In the genomic region with DNA sequence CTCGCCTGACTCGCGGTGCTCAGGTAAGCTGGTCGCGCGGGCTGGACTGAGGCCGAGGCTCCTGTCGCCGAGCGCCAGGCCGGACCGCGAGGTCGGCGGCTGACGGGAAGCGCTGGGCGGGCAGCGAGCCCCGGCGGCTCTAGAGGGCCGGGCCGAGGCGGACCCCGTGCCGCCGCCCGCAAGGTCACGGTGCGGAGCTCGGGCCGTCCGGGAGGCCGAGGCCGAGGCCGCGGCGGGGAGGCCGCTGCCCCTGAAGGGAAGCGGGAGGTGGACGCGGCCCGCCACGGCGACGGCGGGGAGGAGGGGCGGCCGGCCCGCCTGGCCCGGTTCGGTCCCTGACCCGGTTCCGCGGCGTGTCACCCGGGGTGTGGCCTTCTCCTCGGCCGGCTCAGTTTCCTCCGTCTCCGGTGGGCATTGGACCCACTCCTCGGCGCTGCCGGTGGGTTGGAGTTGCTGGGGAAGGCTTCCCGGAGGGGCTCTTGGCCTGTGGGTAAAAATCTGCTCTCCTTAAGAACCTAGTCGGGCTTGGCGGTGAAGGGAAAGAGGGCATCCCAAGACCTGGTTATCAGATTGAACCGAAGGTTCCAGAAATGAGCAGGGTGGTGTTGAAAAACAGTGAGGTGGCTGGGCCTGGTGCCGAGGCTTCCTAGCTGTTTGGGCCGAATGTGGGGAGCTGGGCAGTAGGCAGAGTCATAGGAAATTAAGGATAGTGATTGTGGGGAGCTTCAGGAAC, we compare ENCODE assay signal across 8 mouse cellular contexts. TPM values are rescaled to one million over a fixed set of nuclear protein-coding genes. Genes with fewer than 3 reads are reported as not detected.
DNase-seq lines count a peak whose midpoint lies in the region; ATAC-seq and TF ChIP-seq lines count a peak whose summit lies in the region.

No protein-coding gene starts in this region.

- H3K9me3 ChIP-seq in embryonic facial prominence, embryonic 11.5 days (replicated peaks; ENCODE audit: control insufficient read depth, low read length): no peaks in the 10 kb centered on the region
- no peaks in the 10 kb centered on the region for H3K9me3 ChIP-seq in heart, embryonic 15.5 days (replicated peaks)
- no peaks in the 10 kb centered on the region for H3K9me3 ChIP-seq in limb, embryonic 12.5 days
- H3K9me3 ChIP-seq in midbrain, postnatal 0 days (ENCODE audit: low read length): no peaks in the 10 kb centered on the region

- under 1% methylated on average over 50 of the region's 70 CpGs for WGBS in embryonic facial prominence, embryonic 11.5 days
- under 1% methylated on average over 70 of the region's 70 CpGs for WGBS in heart, embryonic 15.5 days
- under 1% methylated on average over 64 of the region's 70 CpGs for WGBS in limb, embryonic 12.5 days
- under 1% methylated on average over 38 of the region's 70 CpGs for WGBS in midbrain, postnatal 0 days

- no peak for TF ChIP-seq CTCF in midbrain, postnatal 0 days (IDR thresholded peaks at IDR 0.05)

- H3K9ac ChIP-seq in embryonic facial prominence, embryonic 11.5 days (replicated peaks; ENCODE audit: low read length): peak overlapping the region; percentile 80
- peak overlapping the region; percentile 99 for H3K9ac ChIP-seq in heart, embryonic 15.5 days
- peak overlapping the region; percentile 96 for H3K9ac ChIP-seq in limb, embryonic 12.5 days (replicated peaks)
- peak overlapping the region; percentile 92 for H3K9ac ChIP-seq in midbrain, postnatal 0 days (replicated peaks; ENCODE audit: low read length, poor library complexity, severe bottlenecking)

- H3K36me3 ChIP-seq in embryonic facial prominence, embryonic 11.5 days (replicated peaks; ENCODE audit: control insufficient read depth, insufficient read depth, low read depth, low read length): no peaks in the 10 kb centered on the region
- H3K36me3 ChIP-seq in heart, embryonic 15.5 days: no peaks in the 10 kb centered on the region
- H3K36me3 ChIP-seq in limb, embryonic 12.5 days: 0 out of 2 replicates have a peak, but pooled peaks cover 5% of the 10 kb centered on the region
- H3K36me3 ChIP-seq in midbrain, postnatal 0 days (ENCODE audit: insufficient read depth, low read length): peaks cover 2% of the 10 kb centered on the region; the same call in 1 of the 2 replicates

- peak overlapping the region; percentile 93 for H3K4me3 ChIP-seq in embryonic facial prominence, embryonic 11.5 days (ENCODE audit: low read depth, low read length)
- peak overlapping the region; percentile 95 for H3K4me3 ChIP-seq in heart, embryonic 15.5 days
- H3K4me3 ChIP-seq in limb, embryonic 12.5 days (replicated peaks): peak overlapping the region; percentile 100
- H3K4me3 ChIP-seq in midbrain, postnatal 0 days (ENCODE audit: low read depth, low read length): peak overlapping the region; percentile 98

- H3K4me1 ChIP-seq in embryonic facial prominence, embryonic 11.5 days (ENCODE audit: control insufficient read depth, insufficient read depth, low read length): peaks cover 5% of the 10 kb centered on the region; the same call in 1 of the 2 replicates
- H3K4me1 ChIP-seq in heart, embryonic 15.5 days (replicated peaks): peaks cover 36% of the 10 kb centered on the region
- H3K4me1 ChIP-seq in limb, embryonic 12.5 days (replicated peaks): peaks cover 23% of the 10 kb centered on the region
- H3K4me1 ChIP-seq in midbrain, postnatal 0 days (ENCODE audit: insufficient read depth, low read length): peaks cover 14% of the 10 kb centered on the region

- peak overlapping the region; percentile 81 for H3K4me2 ChIP-seq in embryonic facial prominence, embryonic 11.5 days (ENCODE audit: low read depth, low read length)
- peak overlapping the region; percentile 67 for H3K4me2 ChIP-seq in heart, embryonic 15.5 days
- peak overlapping the region; percentile 87 for H3K4me2 ChIP-seq in limb, embryonic 12.5 days
- peak overlapping the region; percentile 83 for H3K4me2 ChIP-seq in midbrain, postnatal 0 days (ENCODE audit: low read depth, low read length, poor library complexity, severe bottlenecking)

- ATAC-seq in activated CD4-positive, CD25-positive, alpha-beta regulatory T cell, adult 4 months: peak; percentile 6
- no peak; the same call in 1 of the 2 replicates for ATAC-seq in embryonic facial prominence, embryonic 11.5 days (replicated peaks; ENCODE audit: insufficient number of reproducible peaks, low FRiP score, low TSS enrichment, low read depth)
- peak; percentile 29; the same call in 1 of the 2 replicates for ATAC-seq in heart, embryonic 15.5 days (replicated peaks; ENCODE audit: insufficient number of reproducible peaks, insufficient read depth, low FRiP score, low read depth)
- no peak; the same call in 1 of the 2 replicates for ATAC-seq in limb, embryonic 12.5 days (ENCODE audit: insufficient number of reproducible peaks, insufficient read depth, low FRiP score, low TSS enrichment, low read depth)
- ATAC-seq in midbrain, postnatal 0 days (ENCODE audit: low FRiP score): peak; percentile 32

- H3K27ac ChIP-seq in embryonic facial prominence, embryonic 11.5 days (replicated peaks; ENCODE audit: low read depth, low read length): peak overlapping the region; percentile 52; the same call in 1 of the 2 replicates
- peak overlapping the region; percentile 90 for H3K27ac ChIP-seq in heart, embryonic 15.5 days
- H3K27ac ChIP-seq in limb, embryonic 12.5 days: peak overlapping the region; percentile 85
- H3K27ac ChIP-seq in midbrain, postnatal 0 days (ENCODE audit: low read depth, low read length): peak overlapping the region; percentile 79

- peak; percentile 26 for DNase-seq in gastrocnemius, adult 18-20 months (ENCODE audit: low spot score)
- no peak for DNase-seq in gastrocnemius, adult 8-10 months (ENCODE audit: low spot score in 2 of 2)
- DNase-seq in embryonic facial prominence, embryonic 11.5 days (ENCODE audit: low spot score): peak; percentile 8
- DNase-seq in midbrain, postnatal 0 days (ENCODE audit: low spot score): no peak
- DNase-seq in thymus, postnatal 10 days (ENCODE audit: low spot score in 2 of 2): peak; percentile 20 to 32

- H3K27me3 ChIP-seq in embryonic facial prominence, embryonic 11.5 days (ENCODE audit: control insufficient read depth, insufficient read depth, low read length): no peaks in the 10 kb centered on the region
- H3K27me3 ChIP-seq in heart, embryonic 15.5 days: no peaks in the 10 kb centered on the region
- no peaks in the 10 kb centered on the region for H3K27me3 ChIP-seq in limb, embryonic 12.5 days
- H3K27me3 ChIP-seq in midbrain, postnatal 0 days (ENCODE audit: insufficient read depth, low read length): no peaks in the 10 kb centered on the region

RNA-seq across cellular contexts. Expression of gene Ube2f, which starts 0.5 kb away (rescaled TPM):
- 10 to 100 TPM; 50.7 to 53.9 TPM for total RNA-seq in gastrocnemius, adult 18-20 months (2021)
- 10 to 100 TPM; 49.2 to 54.3 (median 50.0) TPM for total RNA-seq in gastrocnemius, adult 8-10 months (2022)
- polyA plus RNA-seq in activated CD4-positive, CD25-positive, alpha-beta regulatory T cell, adult 4 months (2017; shearing (Covaris generic)): 10 to 100 TPM; 74.4 to 95.6 TPM
- polyA plus RNA-seq in embryonic facial prominence, embryonic 11.5 days (2014; fragmentation: Nextera tagmentation; extraction: Ambion mirVana): 93.2 and 96.4 TPM in 2 replicates
- 60.4 and 65.0 TPM in 2 replicates for polyA plus RNA-seq in heart, embryonic 15.5 days (2015; fragmentation: Nextera tagmentation; extraction: Ambion mirVana)
- 70.2 and 71.1 TPM in 2 replicates for polyA plus RNA-seq in limb, embryonic 12.5 days (2016; fragmentation: Nextera tagmentation; extraction: Ambion mirVana)
- 34.3 and 42.5 TPM in 2 replicates for total RNA-seq in midbrain, postnatal 0 days (2014; rRNA removed)
- 41.2 and 44.8 TPM in 2 replicates for polyA plus RNA-seq in midbrain, postnatal 0 days (2015; fragmentation: Nextera tagmentation; extraction: Ambion mirVana)

RNA-seq across cellular contexts. Expression of gene Scly, which starts 47.6 kb away (rescaled TPM):
- total RNA-seq in gastrocnemius, adult 18-20 months (2021): 1 to 10 TPM; 8.1 TPM
- total RNA-seq in gastrocnemius, adult 8-10 months (2022): 1 to 10 TPM; 8.3 to 9.8 (median 9.1) TPM
- 10 to 100 TPM; 42.0 to 57.3 TPM for polyA plus RNA-seq in activated CD4-positive, CD25-positive, alpha-beta regulatory T cell, adult 4 months (2017; shearing (Covaris generic))
- polyA plus RNA-seq in embryonic facial prominence, embryonic 11.5 days (2014; fragmentation: Nextera tagmentation; extraction: Ambion mirVana): 10.9 and 11.7 TPM in 2 replicates
- polyA plus RNA-seq in heart, embryonic 15.5 days (2015; fragmentation: Nextera tagmentation; extraction: Ambion mirVana): 11.5 and 15.6 TPM in 2 replicates
- 12.3 and 13.7 TPM in 2 replicates for polyA plus RNA-seq in limb, embryonic 12.5 days (2016; fragmentation: Nextera tagmentation; extraction: Ambion mirVana)
- total RNA-seq in midbrain, postnatal 0 days (2014; rRNA removed): 10.6 and 11.3 TPM in 2 replicates
- 10.3 and 10.7 TPM in 2 replicates for polyA plus RNA-seq in midbrain, postnatal 0 days (2015; fragmentation: Nextera tagmentation; extraction: Ambion mirVana)

Comparison
In these comparisons a context has a peak if more than half of its experiments do, and no peak if none do; other contexts are left out.
1. DNase-seq: peak in gastrocnemius, adult 18-20 months (single experiment), embryonic facial prominence, embryonic 11.5 days (single experiment) and thymus, postnatal 10 days (2 of 2); none in gastrocnemius, adult 8-10 months (0 of 2) and midbrain, postnatal 0 days (single experiment).
2. ATAC-seq: peak in activated CD4-positive, CD25-positive, alpha-beta regulatory T cell, adult 4 months (single experiment), heart, embryonic 15.5 days (single experiment) and midbrain, postnatal 0 days (single experiment); none in embryonic facial prominence, embryonic 11.5 days (single experiment) and limb, embryonic 12.5 days (single experiment).
3. Peak in every context shown above with its lines, with median percentiles within 50 percentile points of each other: H3K27ac ChIP-seq, H3K4me2 ChIP-seq, H3K4me3 ChIP-seq and H3K9ac ChIP-seq.